Mouse (Mus musculus) hindbrain, embryonic 14.5 days (tissue): ENCODE data around the gene Egfl7. TPM values are rescaled to one million over a fixed set of nuclear protein-coding genes. Genes with fewer than 3 reads are reported as not detected.

Experiments
- ATAC-seq: fragments of 200-750 bp; cut with Nextera tagmentation; 2 replicates; pipeline ENCODE4 v1.8.0; 2017; ENCODE audit warnings: moderate number of reproducible peaks, mild to moderate bottlenecking, moderate TSS enrichment, moderate library complexity; ENCODE audit not compliant: low FRiP score
- DNase-seq: peaks from one replicate; pipeline ENCODE4 v3.0.0-alpha.2; 2015; ENCODE audit warnings: low spot score
- H3K27ac ChIP-seq: fragments of 300-500 bp; sonication (generic); 2 replicates; pipeline ENCODE4 v1.5.1; 2014; ENCODE audit warnings: mild to moderate bottlenecking, moderate library complexity
- H3K27me3 ChIP-seq: fragments of 300-500 bp; sonication (generic); 2 replicates; pipeline ENCODE4 v1.6.1; 2014; ENCODE audit warnings: mild to moderate bottlenecking, low read length, mixed read lengths; ENCODE audit not compliant: control insufficient read depth, insufficient read depth
- H3K36me3 ChIP-seq: fragments of 300-500 bp; sonication (generic); replicated peaks from 2 replicates; pipeline ENCODE4 v1.6.1; 2014; ENCODE audit not compliant: control insufficient read depth, insufficient read depth
- H3K4me1 ChIP-seq: fragments of 300-500 bp; sonication (generic); replicated peaks from 2 replicates; pipeline ENCODE4 v1.6.1; 2014; ENCODE audit warnings: antibody characterized with exemption, low read length, mixed read lengths; ENCODE audit not compliant: control insufficient read depth, insufficient read depth
- H3K4me2 ChIP-seq: fragments of 300-500 bp; sonication (generic); replicated peaks from 2 replicates; pipeline ENCODE4 v1.6.1; 2014; ENCODE audit warnings: mild to moderate bottlenecking, moderate library complexity
- H3K4me3 ChIP-seq: fragments of 300-500 bp; sonication (generic); replicated peaks from 2 replicates; pipeline ENCODE4 v1.5.1; 2014; ENCODE audit warnings: mild to moderate bottlenecking, low read length
- H3K9ac ChIP-seq: fragments of 300-500 bp; sonication (generic); 2 replicates; pipeline ENCODE4 v1.6.1; 2014
- H3K9me3 ChIP-seq: fragments of 300-500 bp; sonication (generic); 2 replicates; pipeline ENCODE4 v1.6.1; 2016; ENCODE audit warnings: low read length; ENCODE audit not compliant: control insufficient read depth
- WGBS: fragments of 180-500 bp; shearing (Covaris S2); extraction: QIAGEN DNeasy Blood & Tissue Kit; methylation state at CpG from one replicate; pipeline ENCODE4 v1.1.7; 2014; 5-methylcytosine and 5-hydroxymethylcytosine counted together
- polyA plus RNA-seq: library from polyadenylated mRNA; unstranded; fragments of >200 nt; fragmentation: Nextera tagmentation; extraction: Ambion mirVana; gene quantifications from 2 replicates; pipeline ENCODE4 v1.2.1, GENCODE M21; 2014

Gene Egfl7
- polyA plus RNA-seq, 1 experiment from 2014 or later = 69.2 TPM

- H3K4me1 ChIP-seq = peaks cover 20% of the 10 kb centered on the region
Measured at GRCm38 (mm10) chr2:26543155-26543554, 36.7 kb upstream of the Egfl7 start.

DNA sequence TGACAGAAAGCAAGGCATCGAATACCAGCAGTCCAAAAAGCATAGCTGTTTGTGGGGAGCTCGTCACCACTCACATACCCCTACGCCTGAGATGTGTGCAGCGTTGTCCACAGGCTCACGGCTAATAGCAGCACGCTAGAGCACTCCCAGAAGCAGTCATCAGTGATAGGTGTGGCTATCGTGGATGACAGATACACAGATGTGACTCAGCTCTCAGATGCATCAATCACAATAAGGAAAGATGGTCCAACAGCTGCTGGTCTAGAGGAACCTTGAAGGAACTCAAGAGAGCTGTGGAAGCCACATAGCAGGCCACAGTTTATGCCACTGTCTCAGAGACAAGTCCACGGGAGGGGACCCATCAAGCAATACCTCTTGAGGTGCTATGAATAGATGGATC, 36.0 kb upstream of the Egfl7 start:
- Histone ChIP-seq H3K27me3 (no peaks in the 10 kb centered on the region), H3K4me2 (no peak overlapping the region), H3K27ac (no peak overlapping the region), H3K4me1 (peaks cover 20% of the 10 kb centered on the region), H3K9me3 (no peaks in the 10 kb centered on the region), H3K36me3 (no peaks in the 10 kb centered on the region), H3K9ac (no peak overlapping the region), H3K4me3 (no peak overlapping the region)
- WGBS = 91% methylated on average over 8 of the region's 8 CpGs
- ATAC-seq = no peak
- no peak for DNase-seq

More at GRCm38 (mm10) chr2:26543155-26543554, 36.7 kb upstream of the Egfl7 start:
- Histone ChIP-seq H3K4me3 (no peak overlapping the region), H3K27me3 (no peaks in the 10 kb centered on the region), H3K9ac (no peak overlapping the region), H3K4me2 (no peak overlapping the region), H3K36me3 (no peaks in the 10 kb centered on the region), H3K27ac (no peak overlapping the region), H3K9me3 (no peaks in the 10 kb centered on the region)
- DNase-seq (no peak), ATAC-seq (no peak)
- WGBS = 67% methylated on average over 4 of the region's 4 CpGs

DNA sequence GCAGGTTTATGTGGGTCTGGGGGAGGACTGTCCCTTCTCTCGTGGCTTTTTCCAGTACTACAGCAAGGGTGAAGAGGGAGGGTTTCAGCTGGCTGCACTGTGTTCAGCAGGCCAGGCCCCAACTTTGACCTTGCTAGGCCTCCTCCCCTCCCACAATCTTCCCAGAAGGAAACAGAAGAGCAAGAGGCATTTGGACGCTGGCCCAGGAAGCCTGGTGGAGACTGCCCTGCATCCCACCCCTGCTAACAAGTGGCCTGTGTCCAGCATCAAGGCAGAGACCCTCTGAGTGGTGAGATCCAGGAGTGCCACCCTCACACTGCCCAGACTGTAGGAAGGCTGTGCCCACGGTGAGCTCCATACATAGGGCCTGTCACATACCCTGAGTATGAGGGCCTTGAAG, 35.5 kb upstream of the Egfl7 start:
- Histone ChIP-seq H3K36me3 (no peaks in the 10 kb centered on the region), H3K4me1 (peaks cover 20% of the 10 kb centered on the region), H3K9ac (no peak overlapping the region), H3K4me2 (no peak overlapping the region), H3K27ac (no peak overlapping the region), H3K4me3 (no peak overlapping the region), H3K9me3 (no peaks in the 10 kb centered on the region), H3K27me3 (no peaks in the 10 kb centered on the region)
- DNase-seq (no peak), ATAC-seq (no peak)
- WGBS = 68% methylated on average over 3 of the region's 3 CpGs

DNA sequence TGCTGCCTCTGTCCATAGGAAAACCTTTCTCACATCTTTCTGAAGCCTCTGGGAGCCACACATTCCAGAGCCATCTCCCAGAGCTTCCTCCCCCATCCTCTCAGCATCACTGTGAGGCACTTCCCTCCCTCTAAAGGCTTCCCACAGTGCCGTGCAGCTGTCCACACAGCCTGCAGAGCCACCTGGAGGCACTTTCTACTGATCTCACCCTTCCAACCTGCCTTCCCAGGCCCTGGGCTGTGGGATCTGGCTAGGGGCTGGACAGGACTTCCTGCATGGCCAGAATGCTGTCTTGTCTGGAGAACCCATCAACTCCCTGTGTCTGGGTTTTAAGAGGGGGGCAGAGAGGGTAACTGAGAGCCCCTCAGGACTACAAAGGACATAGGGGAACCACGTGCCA, 32.3 kb upstream of the Egfl7 start:
- WGBS = 24% methylated on average over 2 of the region's 2 CpGs
- DNase-seq = no peak

GRCm38 (mm10) chr2:26549801-26550200, 30.0 kb upstream of the Egfl7 start:
- Histone ChIP-seq H3K27me3 (no peaks in the 10 kb centered on the region), H3K4me3 (no peak overlapping the region), H3K36me3 (no peaks in the 10 kb centered on the region), H3K4me2 (no peak overlapping the region), H3K9me3 (no peaks in the 10 kb centered on the region), H3K4me1 (peaks cover 17% of the 10 kb centered on the region; the same call in 1 of the 2 replicates), H3K9ac (no peak overlapping the region), H3K27ac (no peak overlapping the region)
- no peak for ATAC-seq
- no peak for DNase-seq
- 83% methylated on average over 10 of the region's 10 CpGs for WGBS

More for the DNA sequence above, 32.3 kb upstream of the Egfl7 start:
- H3K4me2 ChIP-seq = no peak overlapping the region
- peaks cover 17% of the 10 kb centered on the region; the same call in 1 of the 2 replicates for H3K4me1 ChIP-seq
- ATAC-seq = no peak
- no peaks in the 10 kb centered on the region for H3K9me3 ChIP-seq
- no peak overlapping the region for H3K27ac ChIP-seq
- no peaks in the 10 kb centered on the region for H3K36me3 ChIP-seq
- H3K9ac ChIP-seq = no peak overlapping the region
- H3K4me3 ChIP-seq = no peak overlapping the region
- no peaks in the 10 kb centered on the region for H3K27me3 ChIP-seq

GRCm38 (mm10) chr2:26550205-26550604, 29.6 kb upstream of the Egfl7 start:
- H3K27ac ChIP-seq = no peak overlapping the region
- no peak overlapping the region for H3K9ac ChIP-seq
- H3K4me1 ChIP-seq = peaks cover 17% of the 10 kb centered on the region; the same call in 1 of the 2 replicates
- no peaks in the 10 kb centered on the region for H3K36me3 ChIP-seq
- no peak overlapping the region for H3K4me2 ChIP-seq
- H3K9me3 ChIP-seq = no peaks in the 10 kb centered on the region
- DNase-seq (no peak), ATAC-seq (no peak; the same call in 1 of the 2 replicates)
- WGBS = 62% methylated on average over 3 of the region's 3 CpGs
- no peak overlapping the region for H3K4me3 ChIP-seq
- H3K27me3 ChIP-seq = no peaks in the 10 kb centered on the region

DNA sequence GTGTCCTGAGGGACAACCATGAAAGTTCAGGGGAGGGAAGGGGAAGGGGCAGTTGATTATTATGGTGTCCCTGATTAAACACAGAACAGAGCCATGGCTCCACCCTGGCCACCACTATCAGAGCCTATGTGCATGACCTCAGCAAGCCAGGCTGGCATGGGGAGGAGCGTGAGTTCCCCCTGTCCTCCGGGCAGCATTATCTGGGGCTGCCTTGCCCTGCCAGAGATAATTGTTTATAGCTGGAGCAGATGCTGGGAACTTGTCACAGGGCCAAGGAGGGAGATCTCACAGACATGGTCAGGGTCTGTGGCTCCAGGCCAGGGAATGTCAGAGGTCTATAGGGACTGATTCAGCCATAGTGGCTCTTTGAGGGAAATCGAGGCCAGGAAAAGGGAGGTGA, 29.0 kb upstream of the Egfl7 start:
- ATAC-seq = no peak
- no peak overlapping the region for H3K4me3 ChIP-seq
- peaks cover 17% of the 10 kb centered on the region; the same call in 1 of the 2 replicates for H3K4me1 ChIP-seq
- no peaks in the 10 kb centered on the region for H3K9me3 ChIP-seq
- H3K9ac ChIP-seq = no peak overlapping the region
- no peaks in the 10 kb centered on the region for H3K27me3 ChIP-seq
- H3K27ac ChIP-seq = no peak overlapping the region
- DNase-seq = no peak
- no peak overlapping the region for H3K4me2 ChIP-seq
- 54% methylated on average over 3 of the region's 3 CpGs for WGBS
- no peaks in the 10 kb centered on the region for H3K36me3 ChIP-seq

DNA sequence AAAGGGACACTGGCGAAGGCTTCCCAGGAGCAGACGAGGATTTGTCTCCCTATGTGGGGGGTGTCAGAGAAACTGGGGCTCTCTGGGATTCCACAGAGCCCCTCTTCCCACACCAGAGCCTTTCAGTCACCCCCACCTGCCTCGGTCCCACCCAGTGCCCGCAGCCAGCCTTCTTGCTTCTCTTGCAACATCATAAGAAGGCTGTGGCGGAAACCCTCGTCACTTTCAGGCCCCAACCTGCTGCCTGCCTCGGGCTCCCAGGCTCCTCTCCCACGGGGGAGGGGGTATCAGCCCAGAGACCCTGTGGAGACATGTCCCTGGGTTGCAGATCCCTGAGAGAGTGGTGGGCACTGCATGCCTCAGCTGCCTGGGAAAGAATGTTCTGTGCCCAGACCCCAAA, 28.4 kb upstream of the Egfl7 start:
- H3K27ac ChIP-seq = no peak overlapping the region
- ATAC-seq = no peak
- 76% methylated on average over 8 of the region's 8 CpGs for WGBS

DNA sequence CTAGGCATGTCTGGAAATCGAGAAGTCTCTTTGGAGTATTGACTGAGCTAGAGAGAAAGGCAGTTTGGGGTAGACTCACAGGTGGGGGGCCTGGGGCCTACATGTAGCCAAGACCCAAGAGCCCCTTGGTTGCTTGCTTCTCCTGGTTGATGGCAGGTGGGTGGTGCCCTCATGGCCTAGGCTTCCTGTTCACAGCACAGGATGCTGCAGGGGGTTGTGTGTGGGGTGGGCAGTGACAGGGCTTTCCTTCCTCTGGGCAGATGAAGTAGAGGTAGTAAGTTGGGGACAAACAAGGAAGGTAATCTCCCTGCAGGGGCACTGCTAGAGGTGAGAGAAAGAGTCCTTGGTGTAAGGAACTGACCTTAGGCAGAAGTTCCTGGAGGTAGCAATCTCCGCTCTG, 27.7 kb upstream of the Egfl7 start:
- peaks cover 14% of the 10 kb centered on the region; the same call in 1 of the 2 replicates for H3K4me1 ChIP-seq
- H3K27me3 ChIP-seq = no peaks in the 10 kb centered on the region
- 98% methylated on average over 2 of the region's 2 CpGs for WGBS
- no peaks in the 10 kb centered on the region for H3K36me3 ChIP-seq
- H3K27ac ChIP-seq = no peak overlapping the region
- no peak overlapping the region for H3K9ac ChIP-seq
- DNase-seq = no peak
- no peaks in the 10 kb centered on the region for H3K9me3 ChIP-seq
- no peak overlapping the region for H3K4me3 ChIP-seq
- H3K4me2 ChIP-seq = no peak overlapping the region
- no peak for ATAC-seq

More for the DNA sequence above, 28.4 kb upstream of the Egfl7 start:
- H3K9me3 ChIP-seq = no peaks in the 10 kb centered on the region
- H3K4me1 ChIP-seq = peaks cover 17% of the 10 kb centered on the region; the same call in 1 of the 2 replicates
- no peak overlapping the region for H3K9ac ChIP-seq
- H3K36me3 ChIP-seq = no peaks in the 10 kb centered on the region
- no peak for DNase-seq
- H3K27me3 ChIP-seq = no peaks in the 10 kb centered on the region
- H3K4me3 ChIP-seq = no peak overlapping the region
- no peak overlapping the region for H3K4me2 ChIP-seq

- H3K4me1 ChIP-seq = peaks cover 9% of the 10 kb centered on the region; the same call in 1 of the 2 replicates
- H3K4me3 ChIP-seq = no peak overlapping the region
- ATAC-seq (no peak), DNase-seq (no peak)
- no peaks in the 10 kb centered on the region for H3K9me3 ChIP-seq
- no peaks in the 10 kb centered on the region for H3K36me3 ChIP-seq
- H3K27ac ChIP-seq = no peak overlapping the region
- H3K27me3 ChIP-seq = no peaks in the 10 kb centered on the region
- no peak overlapping the region for H3K4me2 ChIP-seq
- WGBS = 78% methylated on average over 9 of the region's 9 CpGs
- no peak overlapping the region for H3K9ac ChIP-seq
Measured at GRCm38 (mm10) chr2:26553904-26554303, 25.9 kb upstream of the Egfl7 start.
